Mouse (Mus musculus): ENCODE results near the gene Lce1i.

Lce1i gene

GRCm38 (mm10) chr3:92753197-92753596 is 25.5 kb downstream of the Lce1i start:
- Histone ChIP-seq H3K4me3 (replicated peaks; ENCODE audit: low read length) (no peak overlapping the region), H3K4me1 (replicated peaks; ENCODE audit: low read depth, low read length) (no peaks in the 10 kb centered on the region), H3K36me3 (ENCODE audit: insufficient read depth, low read length) (no peaks in the 10 kb centered on the region), H3K27me3 (ENCODE audit: insufficient read depth, low read length) (no peaks in the 10 kb centered on the region), H3K9me3 (ENCODE audit: low read length) (no peaks in the 10 kb centered on the region)
- no peak for TF ChIP-seq NANOG (IDR thresholded peaks at IDR 0.05; ENCODE audit: borderline replicate concordance, low read length)
- no peak for TF ChIP-seq POU5F1 (IDR thresholded peaks at IDR 0.05; ENCODE audit: borderline replicate concordance, low read length)
- TF ChIP-seq CTCF (conservative IDR thresholded peaks at IDR 0.05; ENCODE audit: low read length), result peak; percentile 38

- Histone ChIP-seq H3K4me1 (replicated peaks; ENCODE audit: low read depth, low read length) (no peaks in the 10 kb centered on the region), H3K9me3 (ENCODE audit: low read length) (no peaks in the 10 kb centered on the region), H3K36me3 (ENCODE audit: insufficient read depth, low read length) (no peaks in the 10 kb centered on the region), H3K27me3 (ENCODE audit: insufficient read depth, low read length) (no peaks in the 10 kb centered on the region), H3K4me3 (replicated peaks; ENCODE audit: low read length) (no peak within 1 kb of the TSS)
- no peak for TF ChIP-seq NANOG (IDR thresholded peaks at IDR 0.05; ENCODE audit: borderline replicate concordance, low read length)
- TF ChIP-seq CTCF (conservative IDR thresholded peaks at IDR 0.05; ENCODE audit: low read length), result no peak
- TF ChIP-seq POU5F1 (IDR thresholded peaks at IDR 0.05; ENCODE audit: borderline replicate concordance, low read length), result no peak
Observed at GRCm38 (mm10) chr3:92752238-92752637, 26.5 kb downstream of the Lce1i start, which contains the start of gene Lce1g. TSS of gene Lce1g (minus strand) at chr3:92752338.

- Histone ChIP-seq H3K4me3 (replicated peaks; ENCODE audit: low read length) (no peak within 1 kb of the TSS), H3K9me3 (ENCODE audit: low read length) (no peaks in the 10 kb centered on the region), H3K36me3 (ENCODE audit: insufficient read depth, low read length) (no peaks in the 10 kb centered on the region), H3K4me1 (replicated peaks; ENCODE audit: low read depth, low read length) (no peaks in the 10 kb centered on the region), H3K27me3 (ENCODE audit: insufficient read depth, low read length) (no peaks in the 10 kb centered on the region)
- no peak for TF ChIP-seq CTCF (conservative IDR thresholded peaks at IDR 0.05; ENCODE audit: low read length)
- no peak for TF ChIP-seq POU5F1 (IDR thresholded peaks at IDR 0.05; ENCODE audit: borderline replicate concordance, low read length)
Observed at GRCm38 (mm10) chr3:92738996-92739395, 39.7 kb downstream of the Lce1i start, which contains the start of gene Gm38119. TSS of gene Gm38119 (minus strand) at chr3:92739096.

Measured in E14TG2a.4 (cell line).